Mouse (Mus musculus): ENCODE measurements around the gene Olfr958.

DNA sequence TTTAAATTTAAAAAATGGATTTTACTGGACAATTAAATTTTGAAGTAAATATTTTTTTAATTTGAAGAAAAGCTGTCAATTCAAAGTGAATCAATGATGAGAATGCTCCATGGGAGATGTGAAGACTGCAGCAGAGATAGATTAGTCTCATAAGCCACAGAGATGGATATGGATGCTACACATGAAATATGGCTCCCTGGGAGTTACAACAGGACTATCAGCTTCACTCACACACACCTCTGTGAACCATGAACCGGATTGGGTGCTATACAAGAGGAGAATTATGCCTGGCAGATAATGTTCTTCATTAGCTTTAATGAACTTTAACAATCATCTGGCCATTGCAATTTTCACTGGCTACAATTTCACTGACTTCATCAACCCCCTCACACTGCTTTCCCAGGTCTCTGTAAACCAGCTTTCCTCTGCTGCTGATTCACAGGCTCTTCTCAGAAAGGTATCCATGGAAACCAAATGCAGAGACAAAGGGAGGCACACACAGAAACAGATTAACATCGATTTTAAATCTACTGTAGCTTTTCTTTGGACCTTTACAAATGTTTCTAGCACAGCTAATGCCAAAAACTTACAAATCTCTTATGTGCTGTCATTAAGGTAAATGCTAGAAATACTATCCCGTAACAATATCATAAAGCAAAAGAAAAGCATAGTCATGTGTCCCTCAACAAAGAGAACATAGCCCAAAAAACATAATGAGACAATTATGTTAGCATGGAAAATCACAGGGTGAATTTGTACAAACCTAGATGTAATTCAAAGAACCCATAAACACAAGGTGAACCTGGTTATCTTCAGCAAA, 3.9 kb upstream of the Olfr958 start:
- no peak for TF ChIP-seq CTCF (IDR thresholded peaks at IDR 0.05; ENCODE audit: borderline replicate concordance, extremely low read depth, insufficient read depth, insufficient read length)
- no peak for TF ChIP-seq POLR2A (IDR thresholded peaks at IDR 0.05; ENCODE audit: borderline replicate concordance, extremely low read depth, insufficient read depth, insufficient read length, poor library complexity, severe bottlenecking)

All from brain, embryonic 14.5 days (tissue).